Mouse (Mus musculus): ENCODE data around the gene Aff3. TPM values are rescaled to one million over a fixed set of nuclear protein-coding genes. Genes with fewer than 3 reads are reported as not detected.

Aff3 gene
- polyA plus RNA-seq, 1 experiment from 2014 or later = 2.1 TPM

DNA sequence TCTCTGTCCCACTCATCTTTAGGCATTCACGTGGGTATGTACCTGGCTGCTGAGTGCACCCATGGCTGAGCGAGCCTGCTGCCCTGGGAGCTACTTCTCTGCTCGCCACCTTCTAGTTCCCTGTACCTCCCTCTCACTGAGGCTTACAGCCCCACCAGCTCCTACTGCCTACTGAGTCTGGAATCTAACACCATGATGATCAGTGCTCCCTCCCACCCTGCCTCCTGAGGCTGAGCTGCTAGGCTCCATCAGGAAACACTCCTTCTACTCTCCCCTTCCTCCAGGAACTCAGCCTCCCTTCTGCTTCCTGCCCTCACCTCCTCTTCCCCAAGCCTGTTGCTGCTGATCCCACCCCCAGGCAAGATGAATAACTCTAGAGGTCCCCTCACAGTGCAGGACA, 215.9 kb downstream of the Aff3 start:
- H3K4me3 ChIP-seq (ENCODE audit: low read depth, low read length) = no peak overlapping the region
- no peak for TF ChIP-seq CTCF (IDR thresholded peaks at IDR 0.05; ENCODE audit: low read depth)
- H3K9ac ChIP-seq (ENCODE audit: low read depth, low read length) = no peak overlapping the region
- H3K4me2 ChIP-seq (replicated peaks; ENCODE audit: low read depth) = no peak overlapping the region
- H3K4me1 ChIP-seq (replicated peaks; ENCODE audit: control insufficient read depth, insufficient read depth, low read length) = no peaks in the 10 kb centered on the region
- ATAC-seq = no peak
- H3K27me3 ChIP-seq (replicated peaks; ENCODE audit: control insufficient read depth, insufficient read depth, low read length) = no peaks in the 10 kb centered on the region
- WGBS = 60% methylated on average over 3 of the region's 3 CpGs
- H3K9me3 ChIP-seq (ENCODE audit: control insufficient read depth) = no peaks in the 10 kb centered on the region
- H3K36me3 ChIP-seq (ENCODE audit: control insufficient read depth, insufficient read depth) = no peaks in the 10 kb centered on the region
- H3K27ac ChIP-seq (ENCODE audit: low read depth, low read length) = no peak overlapping the region

- no peaks in the 10 kb centered on the region for H3K27me3 ChIP-seq (replicated peaks; ENCODE audit: control insufficient read depth, insufficient read depth, low read length)
- no peak for TF ChIP-seq CTCF (IDR thresholded peaks at IDR 0.05; ENCODE audit: low read depth)
- H3K9me3 ChIP-seq (ENCODE audit: control insufficient read depth) = no peaks in the 10 kb centered on the region
- 84% methylated on average over 2 of the region's 2 CpGs for WGBS
- no peak overlapping the region for H3K27ac ChIP-seq (ENCODE audit: low read depth, low read length)
- no peak overlapping the region for H3K4me2 ChIP-seq (replicated peaks; ENCODE audit: low read depth)
- H3K36me3 ChIP-seq (ENCODE audit: control insufficient read depth, insufficient read depth) = no peaks in the 10 kb centered on the region
- no peak overlapping the region for H3K9ac ChIP-seq (ENCODE audit: low read depth, low read length)
- no peak for ATAC-seq
- no peak overlapping the region for H3K4me3 ChIP-seq (ENCODE audit: low read depth, low read length)
- H3K4me1 ChIP-seq (replicated peaks; ENCODE audit: control insufficient read depth, insufficient read depth, low read length) = no peaks in the 10 kb centered on the region
These were observed 217.2 kb downstream of the Aff3 start for GRCm38 (mm10) chr1:38447581-38447980.

DNA sequence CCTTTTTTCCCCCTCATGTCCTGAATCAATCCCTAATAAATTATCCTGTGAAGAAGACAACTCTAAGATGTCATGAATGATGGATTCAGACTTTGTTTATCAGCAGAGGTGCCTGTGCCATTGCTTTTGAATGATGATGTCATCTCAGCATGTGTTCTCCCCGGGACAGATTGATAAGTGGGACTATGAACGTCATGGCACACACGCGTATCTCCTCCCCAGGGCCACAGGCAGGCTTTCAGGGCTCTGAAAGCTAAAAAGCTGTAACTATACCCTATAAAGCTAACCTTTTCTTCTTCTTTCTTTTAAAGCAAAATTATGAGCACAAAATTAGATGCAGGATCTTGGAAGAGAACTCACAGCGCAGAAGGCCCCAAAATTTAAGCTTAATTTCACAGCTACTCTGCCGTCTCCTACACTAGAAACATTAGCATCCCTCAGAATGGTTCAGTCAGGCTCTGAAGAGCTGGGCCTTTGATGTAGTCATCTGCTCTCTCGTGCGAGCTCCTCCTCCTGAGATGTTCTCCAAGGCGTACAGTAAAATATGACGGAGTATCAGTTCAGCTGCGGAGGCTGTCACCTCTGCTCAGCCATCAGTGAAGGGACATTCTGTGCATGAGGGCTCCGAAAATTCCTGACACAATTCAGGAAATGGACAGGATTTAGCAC, 218.5 kb downstream of the Aff3 start:
- Histone ChIP-seq H3K36me3 (ENCODE audit: control insufficient read depth, insufficient read depth) (no peaks in the 10 kb centered on the region), H3K9ac (ENCODE audit: low read depth, low read length) (no peak overlapping the region), H3K27me3 (replicated peaks; ENCODE audit: control insufficient read depth, insufficient read depth, low read length) (no peaks in the 10 kb centered on the region), H3K4me3 (ENCODE audit: low read depth, low read length) (no peak overlapping the region), H3K4me1 (replicated peaks; ENCODE audit: control insufficient read depth, insufficient read depth, low read length) (no peaks in the 10 kb centered on the region), H3K4me2 (replicated peaks; ENCODE audit: low read depth) (no peak overlapping the region), H3K9me3 (ENCODE audit: control insufficient read depth) (no peaks in the 10 kb centered on the region), H3K27ac (ENCODE audit: low read depth, low read length) (no peak overlapping the region)
- WGBS = 85% methylated on average over 12 of the region's 12 CpGs
- no peak for ATAC-seq
- no peak for TF ChIP-seq CTCF (IDR thresholded peaks at IDR 0.05; ENCODE audit: low read depth)

- 80% methylated on average over 3 of the region's 3 CpGs for WGBS
- Histone ChIP-seq H3K27ac (ENCODE audit: low read depth, low read length) (no peak overlapping the region), H3K36me3 (ENCODE audit: control insufficient read depth, insufficient read depth) (no peaks in the 10 kb centered on the region), H3K27me3 (replicated peaks; ENCODE audit: control insufficient read depth, insufficient read depth, low read length) (no peaks in the 10 kb centered on the region), H3K9me3 (ENCODE audit: control insufficient read depth) (no peaks in the 10 kb centered on the region), H3K9ac (ENCODE audit: low read depth, low read length) (no peak overlapping the region), H3K4me1 (replicated peaks; ENCODE audit: control insufficient read depth, insufficient read depth, low read length) (no peaks in the 10 kb centered on the region), H3K4me3 (ENCODE audit: low read depth, low read length) (no peak overlapping the region), H3K4me2 (replicated peaks; ENCODE audit: low read depth) (no peak overlapping the region)
- TF ChIP-seq CTCF (IDR thresholded peaks at IDR 0.05; ENCODE audit: low read depth) = no peak
- no peak for ATAC-seq
These were observed 221.9 kb downstream of the Aff3 start for GRCm38 (mm10) chr1:38442887-38443286.

DNA sequence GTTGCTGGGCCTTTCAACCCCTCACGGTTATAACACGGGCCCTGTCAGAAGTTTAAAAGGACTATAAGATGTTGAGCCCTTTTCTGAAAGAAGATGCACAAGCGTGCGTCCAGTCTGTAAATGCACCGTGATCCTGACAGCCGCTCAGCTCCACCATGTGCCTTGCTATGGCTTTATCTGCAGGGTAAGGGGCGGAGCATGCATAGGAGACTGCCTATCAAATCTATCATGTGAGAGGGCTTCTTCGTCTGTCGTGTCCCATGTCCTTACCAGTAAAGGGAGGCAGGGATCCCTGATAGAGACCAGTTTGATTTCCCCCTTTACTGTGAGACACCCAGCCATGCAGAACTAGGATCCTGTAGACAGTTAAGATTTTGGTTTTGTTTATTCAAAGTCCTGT, 222.3 kb downstream of the Aff3 start:
- no peak for TF ChIP-seq CTCF (IDR thresholded peaks at IDR 0.05; ENCODE audit: low read depth)
- no peaks in the 10 kb centered on the region for H3K27me3 ChIP-seq (replicated peaks; ENCODE audit: control insufficient read depth, insufficient read depth, low read length)
- no peak overlapping the region for H3K27ac ChIP-seq (ENCODE audit: low read depth, low read length)
- H3K9me3 ChIP-seq (ENCODE audit: control insufficient read depth) = no peaks in the 10 kb centered on the region
- no peak overlapping the region for H3K4me2 ChIP-seq (replicated peaks; ENCODE audit: low read depth)
- ATAC-seq = no peak
- no peak overlapping the region for H3K9ac ChIP-seq (ENCODE audit: low read depth, low read length)
- H3K4me1 ChIP-seq (replicated peaks; ENCODE audit: control insufficient read depth, insufficient read depth, low read length) = no peaks in the 10 kb centered on the region
- H3K4me3 ChIP-seq (ENCODE audit: low read depth, low read length) = no peak overlapping the region
- H3K36me3 ChIP-seq (ENCODE audit: control insufficient read depth, insufficient read depth) = no peaks in the 10 kb centered on the region
- 74% methylated on average over 9 of the region's 9 CpGs for WGBS

DNA sequence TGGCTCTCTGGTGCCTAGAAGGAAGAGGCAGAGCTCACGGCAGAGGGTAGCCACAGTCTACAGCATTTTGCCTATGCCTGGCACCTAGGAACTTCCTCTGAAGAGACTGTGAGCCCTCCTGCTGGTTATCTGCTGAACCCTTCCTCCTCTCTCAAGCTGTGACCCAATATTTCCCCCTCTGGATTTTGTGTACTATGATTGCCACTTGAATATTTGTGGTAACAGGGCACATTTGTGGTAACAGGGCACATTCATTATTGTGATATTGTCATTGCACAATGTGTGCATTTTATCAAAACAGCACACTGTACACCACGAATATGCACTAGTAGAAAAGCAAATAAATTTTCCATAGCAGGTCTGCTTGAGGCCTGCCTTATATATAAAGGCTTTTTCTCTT, 223.0 kb downstream of the Aff3 start:
- ATAC-seq = no peak
- Histone ChIP-seq H3K36me3 (ENCODE audit: control insufficient read depth, insufficient read depth) (no peaks in the 10 kb centered on the region), H3K9ac (ENCODE audit: low read depth, low read length) (no peak overlapping the region), H3K9me3 (ENCODE audit: control insufficient read depth) (no peaks in the 10 kb centered on the region), H3K27ac (ENCODE audit: low read depth, low read length) (no peak overlapping the region), H3K4me2 (replicated peaks; ENCODE audit: low read depth) (no peak overlapping the region), H3K27me3 (replicated peaks; ENCODE audit: control insufficient read depth, insufficient read depth, low read length) (no peaks in the 10 kb centered on the region), H3K4me1 (replicated peaks; ENCODE audit: control insufficient read depth, insufficient read depth, low read length) (no peaks in the 10 kb centered on the region), H3K4me3 (ENCODE audit: low read depth, low read length) (no peak overlapping the region)
- no peak for TF ChIP-seq CTCF (IDR thresholded peaks at IDR 0.05; ENCODE audit: low read depth)
- 77% methylated on average over 2 of the region's 2 CpGs for WGBS

DNA sequence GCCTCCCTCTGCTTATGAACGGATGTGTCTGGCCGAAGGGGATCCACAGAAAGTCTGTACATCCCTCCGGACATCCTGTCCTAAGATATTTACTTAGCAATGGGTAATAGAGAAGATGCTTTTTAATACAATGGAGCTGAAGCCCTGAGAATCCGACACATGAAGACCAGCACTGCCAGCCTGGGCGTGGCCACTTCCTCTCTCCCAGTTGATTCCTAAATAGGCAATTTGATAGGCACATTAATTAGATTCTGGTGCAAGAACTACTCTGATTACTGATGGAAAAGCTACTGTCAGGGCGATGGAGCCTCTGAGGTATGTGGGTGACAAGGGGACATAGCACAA, 224.3 kb downstream of the Aff3 start:
- Histone ChIP-seq H3K27me3 (replicated peaks; ENCODE audit: control insufficient read depth, insufficient read depth, low read length) (no peaks in the 10 kb centered on the region), H3K4me3 (ENCODE audit: low read depth, low read length) (no peak overlapping the region), H3K4me2 (replicated peaks; ENCODE audit: low read depth) (no peak overlapping the region), H3K27ac (ENCODE audit: low read depth, low read length) (no peak overlapping the region), H3K36me3 (ENCODE audit: control insufficient read depth, insufficient read depth) (no peaks in the 10 kb centered on the region), H3K9me3 (ENCODE audit: control insufficient read depth) (no peaks in the 10 kb centered on the region), H3K9ac (ENCODE audit: low read depth, low read length) (no peak overlapping the region), H3K4me1 (replicated peaks; ENCODE audit: control insufficient read depth, insufficient read depth, low read length) (no peaks in the 10 kb centered on the region)
- no peak for TF ChIP-seq CTCF (IDR thresholded peaks at IDR 0.05; ENCODE audit: low read depth)
- ATAC-seq = no peak
- 70% methylated on average over 6 of the region's 6 CpGs for WGBS
